Mouse (Mus musculus) macrophage (primary cell): ENCODE results near the gene Elmsan1. TPM values are rescaled to one million over a fixed set of nuclear protein-coding genes. Genes with fewer than 3 reads are reported as not detected.

Experiments used
- H3K27ac ChIP-seq: fragments of 350-480 bp; formaldehyde crosslinking; 2 replicates; pipeline ENCODE4 v1.9.0; 2021
- H3K36me3 ChIP-seq: fragments of 350-480 bp; formaldehyde crosslinking; 2 replicates; pipeline ENCODE4 v1.9.0; 2021; ENCODE audit errors: inconsistent target
- H3K4me3 ChIP-seq: fragments of 350-480 bp; formaldehyde crosslinking; 2 replicates; pipeline ENCODE4 v1.9.0; 2021; ENCODE audit errors: inconsistent target
- H3K79me2 ChIP-seq: fragments of 350-480 bp; formaldehyde crosslinking; 2 replicates; pipeline ENCODE4 v1.9.0; 2021; ENCODE audit errors: inconsistent target
- WGBS: methylation state at CpG from one replicate; pipeline ENCODE4 v1.1.7; 2026; ENCODE audit warnings: inconsistent platforms; ENCODE audit not compliant: missing documents; 5-methylcytosine and 5-hydroxymethylcytosine counted together
- polyA plus RNA-seq: library from polyadenylated mRNA; stranded (reverse); fragments of 250-400 nt; gene quantifications from 3 replicates; pipeline ENCODE4 v1.2.4, GENCODE M21; 2018; ENCODE audit warnings: inconsistent platforms

Gene Elmsan1
- polyA plus RNA-seq, 1 experiment from 2014 or later, result 11.0 TPM

DNA sequence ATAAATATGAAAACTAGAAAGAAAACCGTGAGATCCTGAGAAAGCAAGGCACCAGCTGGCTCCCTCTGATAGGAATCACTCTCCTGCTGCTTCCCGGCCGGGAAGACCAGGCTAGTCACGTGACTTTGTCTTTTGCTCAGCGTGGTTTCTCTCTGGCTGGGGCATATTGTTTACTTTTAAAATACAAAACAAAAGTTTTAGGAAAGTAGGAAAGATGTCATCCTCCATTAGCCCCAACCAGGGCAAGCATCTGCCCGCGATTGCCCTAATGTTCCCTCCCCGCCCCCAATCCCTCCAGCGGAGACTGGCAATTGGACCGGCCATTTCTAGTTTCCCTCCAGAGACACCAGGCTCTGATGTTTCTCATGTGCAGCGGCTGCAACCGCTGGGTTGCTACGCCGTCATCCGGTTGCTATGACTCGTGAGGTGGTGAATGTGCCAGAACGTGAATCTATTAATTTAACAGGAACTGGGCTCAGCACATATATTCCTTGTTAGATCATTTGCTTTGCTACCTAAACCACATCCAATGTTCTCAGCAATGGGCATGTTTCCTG, 3.8 kb upstream of the Elmsan1 start:
- 0 out of 2 replicates have a peak overlapping the region, but pooled peaks have one; percentile 13 for H3K27ac ChIP-seq
- WGBS, result 12% methylated on average over 17 of the region's 17 CpGs

DNA sequence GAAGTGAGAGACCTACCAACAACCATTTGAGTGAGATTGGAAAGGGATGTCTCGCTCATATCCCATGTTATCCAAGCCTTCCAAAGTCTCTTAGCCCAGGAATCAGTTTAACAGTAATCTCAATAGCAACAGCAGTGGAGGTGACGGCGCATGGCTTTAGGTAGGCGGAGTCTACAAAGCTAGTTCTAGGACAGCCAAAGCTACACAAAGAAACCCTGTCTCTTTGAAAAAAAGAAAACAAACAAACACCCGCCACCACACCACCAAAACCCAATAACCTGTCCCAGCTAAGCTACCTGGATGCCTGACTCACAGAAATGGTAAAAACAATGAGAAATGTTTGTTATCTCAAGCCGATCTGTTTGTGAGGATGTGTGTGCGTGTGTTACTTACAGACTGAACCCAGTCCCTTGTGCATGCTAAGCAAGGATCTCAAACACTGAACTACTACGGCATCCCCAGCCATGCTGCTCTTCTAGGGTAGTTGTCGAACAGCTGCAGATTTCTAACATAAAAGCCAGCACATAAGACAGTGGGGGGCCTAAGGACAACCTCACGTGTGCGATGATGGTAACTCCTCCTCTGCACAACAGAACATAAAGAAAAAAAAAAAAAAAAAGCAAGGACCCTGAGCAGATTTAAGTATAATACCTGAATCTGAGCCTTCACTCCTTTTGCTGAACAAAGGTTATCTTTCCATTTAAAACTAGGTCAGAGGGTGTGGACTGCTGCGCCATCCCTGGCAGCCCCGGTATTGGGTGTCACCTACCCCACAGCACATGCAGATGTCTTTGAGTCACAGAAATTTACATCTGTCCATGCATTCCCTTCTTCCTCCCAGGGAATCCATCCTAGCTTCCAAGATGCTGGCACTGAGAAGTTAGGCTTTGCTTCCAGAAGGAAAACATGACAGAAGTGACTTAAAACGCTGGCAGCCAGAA, 2.5 kb upstream of the Elmsan1 start:
- H3K36me3 ChIP-seq, result no peaks in the 10 kb centered on the region
- H3K27ac ChIP-seq, result no peak overlapping the region
- H3K4me3 ChIP-seq, result no peak overlapping the region
- H3K79me2 ChIP-seq, result peaks cover 10% of the 10 kb centered on the region
- WGBS, result 93% methylated on average over 14 of the region's 14 CpGs

More for the DNA sequence above, 3.8 kb upstream of the Elmsan1 start:
- H3K79me2 ChIP-seq, result no peaks in the 10 kb centered on the region
- peak overlapping the region; percentile 14 for H3K4me3 ChIP-seq
- no peaks in the 10 kb centered on the region for H3K36me3 ChIP-seq

DNA sequence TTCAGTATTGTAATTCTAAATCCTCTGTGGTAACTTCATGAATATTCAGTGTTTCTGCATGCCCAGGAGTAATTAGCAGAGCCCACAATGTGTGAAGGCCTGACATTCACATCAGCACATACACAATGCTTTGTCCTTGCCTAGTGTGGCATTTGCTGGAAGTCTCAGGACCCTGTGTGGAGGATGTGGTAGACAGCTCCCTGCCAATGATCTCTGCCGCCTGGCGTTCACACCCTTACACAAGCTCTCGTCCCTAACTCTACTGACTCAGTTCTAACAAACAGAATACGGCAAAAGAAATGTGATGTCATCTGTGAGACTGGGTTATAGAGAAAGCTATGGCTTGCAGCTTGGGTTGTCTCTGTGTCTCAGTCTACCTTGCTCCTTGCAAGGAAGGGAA, 1.8 kb upstream of the Elmsan1 start:
- H3K27ac ChIP-seq, result no peak overlapping the region
- 82% methylated on average over 4 of the region's 4 CpGs for WGBS

DNA sequence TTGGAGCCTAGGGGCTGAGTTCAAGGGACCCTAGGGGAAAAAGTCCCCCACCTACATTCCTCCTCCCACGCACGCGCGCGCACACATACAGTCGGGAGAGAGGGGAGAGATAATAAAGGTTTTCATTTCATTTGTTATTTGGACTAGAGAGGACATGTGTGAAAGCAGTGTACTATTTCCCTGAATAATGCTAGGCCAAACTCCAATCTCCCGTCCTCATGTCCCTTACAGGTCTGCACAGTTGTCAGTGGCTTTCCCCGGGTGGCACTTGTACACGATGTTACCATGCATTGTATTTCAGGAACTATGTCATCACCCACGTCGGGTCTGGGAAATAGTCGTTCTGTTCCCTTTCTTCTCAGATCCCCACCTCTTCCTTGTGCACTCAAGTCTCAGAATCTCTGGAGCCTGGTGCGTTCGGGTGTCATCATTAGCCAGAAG, 460 bp upstream of the Elmsan1 start:
- WGBS, result 2% methylated on average over 14 of the region's 14 CpGs
- Histone ChIP-seq H3K79me2 (peaks cover 31% of the 10 kb centered on the region), H3K27ac (peak overlapping the region; percentile 66), H3K4me3 (peak overlapping the region; percentile 40), H3K36me3 (0 out of 2 replicates have a peak, but pooled peaks cover 4% of the 10 kb centered on the region)

More for the DNA sequence above, 1.8 kb upstream of the Elmsan1 start:
- H3K36me3 ChIP-seq, result no peaks in the 10 kb centered on the region
- no peak overlapping the region for H3K4me3 ChIP-seq
- H3K79me2 ChIP-seq, result peaks cover 17% of the 10 kb centered on the region

DNA sequence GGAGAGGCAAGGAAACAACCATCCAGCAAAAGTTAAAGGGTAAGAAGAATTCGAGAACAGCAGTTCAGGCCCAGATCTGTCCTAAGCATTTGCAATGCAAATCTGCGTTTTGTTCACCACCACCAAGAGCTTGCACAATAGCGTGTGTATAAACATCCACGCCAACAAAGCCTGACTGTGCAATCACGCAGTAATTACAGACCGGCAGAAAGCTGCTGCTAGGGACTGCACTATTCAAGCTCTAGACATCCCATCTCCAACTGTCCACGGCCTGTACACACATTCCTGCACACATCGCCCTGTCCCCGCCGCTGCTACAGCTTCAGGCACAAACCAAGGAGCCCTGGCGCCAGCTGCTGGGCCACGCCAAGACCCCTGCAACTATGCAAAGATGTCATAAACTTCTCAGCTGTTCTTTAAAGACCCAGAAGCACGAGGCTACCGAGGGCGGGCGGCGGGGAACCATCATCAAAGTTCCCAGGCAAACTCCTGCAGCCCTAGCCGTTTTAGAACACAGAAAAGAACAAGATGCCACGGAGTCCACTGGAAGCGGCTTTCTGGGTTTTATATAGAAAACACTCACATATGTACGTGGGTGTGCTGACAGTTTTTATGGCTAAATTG, 1.1 kb downstream of the Elmsan1 start:
- Histone ChIP-seq H3K36me3 (0 out of 2 replicates have a peak, but pooled peaks cover 8% of the 10 kb centered on the region), H3K79me2 (peaks cover 46% of the 10 kb centered on the region), H3K4me3 (peak overlapping the region; percentile 47), H3K27ac (peak overlapping the region; percentile 66)
- 3% methylated on average over 21 of the region's 21 CpGs for WGBS

DNA sequence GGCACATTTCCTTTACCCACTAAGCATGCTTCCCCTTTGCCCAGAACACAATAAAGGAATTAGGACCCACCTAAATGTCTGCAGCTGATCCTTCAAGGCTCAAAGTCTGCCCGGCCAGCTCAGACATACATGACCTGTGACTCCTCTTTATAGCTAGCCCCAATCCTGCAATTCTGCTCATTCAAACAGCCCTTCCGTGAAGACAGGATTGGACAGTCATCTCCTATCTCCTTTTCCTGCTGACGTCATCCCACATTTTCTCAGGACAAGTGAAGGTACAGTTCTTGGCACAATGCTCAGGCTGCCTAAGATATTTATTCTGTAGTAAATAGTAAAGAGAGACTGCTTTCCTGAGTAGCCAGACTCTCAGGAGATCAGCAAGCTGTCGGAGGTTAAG, 1.6 kb downstream of the Elmsan1 start:
- 18% methylated on average over 4 of the region's 4 CpGs for WGBS
- Histone ChIP-seq H3K79me2 (peaks cover 51% of the 10 kb centered on the region), H3K27ac (peak overlapping the region; percentile 66), H3K36me3 (0 out of 2 replicates have a peak, but pooled peaks cover 8% of the 10 kb centered on the region), H3K4me3 (peak overlapping the region; percentile 47)

DNA sequence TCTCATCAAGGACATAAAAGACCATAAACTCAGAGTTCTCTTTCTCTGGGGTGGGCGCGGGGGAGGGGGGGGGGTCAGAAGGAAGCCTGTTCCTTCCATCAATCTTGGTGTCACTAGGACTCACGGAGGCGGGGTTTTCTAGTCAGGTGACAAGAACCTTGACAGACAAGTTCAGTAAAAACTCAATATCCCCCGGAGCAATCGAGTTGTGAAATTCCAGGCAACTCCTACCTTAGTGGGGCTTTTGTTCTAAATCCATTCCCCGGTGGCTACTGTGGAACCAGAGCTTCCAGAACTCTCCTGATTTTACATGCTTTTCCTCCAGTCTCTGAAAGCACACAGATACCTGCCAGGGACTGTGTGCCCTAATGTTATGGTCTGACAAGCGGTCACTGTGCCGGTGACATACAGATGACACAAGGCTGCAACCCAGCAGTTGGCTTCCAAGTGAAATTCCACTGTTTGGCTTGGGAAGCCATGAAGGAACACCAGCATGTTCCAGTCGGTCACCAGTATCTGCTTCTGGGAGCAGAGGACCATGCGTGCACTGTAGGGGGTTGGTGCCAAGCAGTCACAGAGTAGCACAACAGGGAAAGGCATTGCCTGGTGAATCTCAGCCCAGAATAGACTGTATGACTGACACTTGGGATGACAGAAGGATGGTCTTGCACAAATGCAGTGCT, 2.8 kb downstream of the Elmsan1 start:
- WGBS, result 92% methylated on average over 11 of the region's 11 CpGs
- Histone ChIP-seq H3K36me3 (0 out of 2 replicates have a peak, but pooled peaks cover 8% of the 10 kb centered on the region), H3K79me2 (peaks cover 64% of the 10 kb centered on the region), H3K27ac (no peak overlapping the region), H3K4me3 (no peak overlapping the region)

DNA sequence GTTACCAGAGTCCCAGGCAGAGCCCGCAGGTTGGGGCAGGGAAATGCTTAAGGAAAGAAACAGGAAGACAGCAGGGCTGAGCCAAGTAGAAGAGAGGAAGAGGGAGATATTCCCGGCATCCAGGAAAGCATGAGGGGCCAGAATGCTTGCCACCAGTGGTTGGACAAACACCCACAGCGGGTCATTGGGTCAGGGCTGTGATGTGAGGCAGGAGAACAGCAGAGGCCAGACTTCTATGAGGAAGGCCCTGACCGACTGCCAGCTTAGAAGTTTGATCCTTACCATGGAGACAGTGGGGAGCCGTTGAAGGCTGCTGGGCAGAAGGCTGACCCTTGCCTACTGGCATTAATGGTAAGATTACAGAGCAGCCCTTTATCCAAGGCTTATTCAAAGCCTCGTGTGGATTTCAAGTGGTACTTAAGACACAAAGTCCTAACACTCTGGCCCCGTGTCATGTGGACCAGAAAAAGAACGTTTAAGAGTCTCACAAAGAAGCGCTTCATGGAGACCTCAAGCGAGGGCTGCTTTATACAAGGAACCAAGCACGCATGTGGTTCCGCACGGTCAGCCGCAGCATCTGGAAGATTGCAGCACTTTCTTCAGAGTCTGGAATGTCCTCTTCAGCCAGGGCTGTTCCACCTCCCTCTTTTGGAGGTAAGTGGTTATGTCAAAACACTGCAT, 4.0 kb downstream of the Elmsan1 start:
- Histone ChIP-seq H3K36me3 (0 out of 2 replicates have a peak, but pooled peaks cover 8% of the 10 kb centered on the region), H3K4me3 (no peak overlapping the region), H3K79me2 (peaks cover 76% of the 10 kb centered on the region), H3K27ac (no peak overlapping the region)
- 93% methylated on average over 14 of the region's 14 CpGs for WGBS

DNA sequence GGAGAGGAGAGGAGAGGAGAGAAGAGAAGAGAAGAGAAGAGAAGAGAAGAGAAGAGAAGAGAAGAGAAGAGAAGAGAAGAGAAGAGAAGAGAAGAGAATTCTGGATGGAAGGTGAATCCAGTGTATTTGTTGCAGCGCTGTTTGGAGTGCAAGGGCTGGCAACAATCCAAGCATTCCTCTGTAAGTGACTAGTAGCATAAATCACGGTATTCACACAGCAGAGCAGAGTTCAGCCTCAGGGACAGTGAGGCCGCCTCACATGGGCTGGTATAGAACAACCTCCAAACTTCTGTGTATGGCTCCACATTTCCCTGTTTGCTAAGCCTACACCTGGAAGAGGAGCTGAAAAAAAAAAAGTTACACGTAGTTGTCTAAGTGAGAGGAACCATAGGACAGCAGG, 6.4 kb downstream of the Elmsan1 start:
- Histone ChIP-seq H3K36me3 (0 out of 2 replicates have a peak, but pooled peaks cover 8% of the 10 kb centered on the region), H3K27ac (no peak overlapping the region), H3K4me3 (no peak overlapping the region), H3K79me2 (peaks cover 100% of the 10 kb centered on the region)
- WGBS, result 85% methylated on average over 4 of the region's 4 CpGs

DNA sequence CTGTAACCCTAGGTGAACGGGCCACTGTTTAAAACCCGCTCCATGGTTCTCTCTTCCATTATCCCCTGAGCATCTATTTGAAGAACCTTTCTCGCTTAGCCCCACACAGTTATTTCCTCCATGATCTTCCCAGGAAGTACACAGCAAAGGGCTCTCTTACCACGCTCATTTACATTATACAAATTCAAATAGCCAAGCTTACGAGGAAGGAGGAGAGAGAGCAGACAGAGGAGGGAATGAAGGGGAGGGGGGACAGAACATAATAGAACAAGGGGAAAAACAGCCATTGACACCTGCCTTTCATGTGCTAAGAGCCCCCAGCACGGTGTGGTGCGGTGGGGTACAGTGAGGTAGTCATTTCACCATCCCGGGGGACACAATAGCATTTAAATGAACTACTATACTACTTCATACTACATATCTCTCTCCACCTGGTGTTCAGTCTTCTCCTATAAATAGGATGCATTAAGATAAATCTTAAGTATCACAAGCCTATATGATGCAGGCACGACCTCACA, 7.6 kb downstream of the Elmsan1 start:
- WGBS, result 86% methylated on average over 8 of the region's 9 CpGs
- 0 out of 2 replicates have a peak, but pooled peaks cover 8% of the 10 kb centered on the region for H3K36me3 ChIP-seq
- no peak overlapping the region for H3K27ac ChIP-seq
- peaks cover 100% of the 10 kb centered on the region for H3K79me2 ChIP-seq
- no peak overlapping the region for H3K4me3 ChIP-seq

DNA sequence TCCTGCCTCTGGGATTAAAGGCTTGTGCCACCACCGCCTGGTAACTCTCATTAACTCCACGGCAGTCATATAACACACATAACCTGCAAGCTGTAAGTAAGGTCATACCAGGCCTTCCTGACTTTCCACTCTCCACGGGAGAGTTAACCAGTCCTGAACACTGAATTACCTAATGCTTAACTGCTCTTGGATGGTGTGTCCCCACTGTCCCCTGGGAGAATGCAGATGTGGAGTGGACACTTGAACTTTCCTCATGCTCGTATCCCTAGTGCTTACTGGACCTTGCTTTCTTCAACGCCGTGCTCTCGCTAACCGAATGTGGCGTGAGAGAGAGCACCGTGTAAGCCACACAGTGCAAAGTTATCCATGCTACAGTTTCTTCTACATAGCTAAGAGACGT, 8.4 kb downstream of the Elmsan1 start:
- 96% methylated on average over 11 of the region's 11 CpGs for WGBS
- no peak overlapping the region for H3K27ac ChIP-seq
- peaks cover 100% of the 10 kb centered on the region for H3K79me2 ChIP-seq
- H3K4me3 ChIP-seq, result no peak overlapping the region
- H3K36me3 ChIP-seq, result 0 out of 2 replicates have a peak, but pooled peaks cover 8% of the 10 kb centered on the region

DNA sequence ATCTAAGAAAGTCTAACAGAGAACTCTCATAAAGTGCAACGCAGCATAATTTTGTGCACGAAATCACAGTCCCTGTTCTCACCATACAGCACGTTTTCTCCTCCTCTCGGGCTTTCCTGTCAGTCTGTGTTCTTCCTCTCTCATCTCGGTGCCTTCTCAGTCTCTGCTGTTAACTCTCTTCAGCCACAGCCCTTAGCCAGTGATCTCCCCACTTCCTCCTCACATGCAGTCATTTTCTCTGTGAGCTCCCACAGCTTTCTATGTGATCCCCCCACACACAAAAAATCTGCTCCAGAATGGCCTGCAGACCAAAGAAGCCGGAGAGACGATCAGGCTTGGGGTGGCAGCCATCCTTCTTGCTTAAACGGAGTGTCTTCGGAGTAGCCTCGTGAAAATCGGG, 9.6 kb downstream of the Elmsan1 start:
- 51% methylated on average over 10 of the region's 11 CpGs for WGBS
- Histone ChIP-seq H3K36me3 (0 out of 2 replicates have a peak, but pooled peaks cover 4% of the 10 kb centered on the region), H3K79me2 (peaks cover 100% of the 10 kb centered on the region), H3K27ac (no peak overlapping the region), H3K4me3 (no peak overlapping the region)

DNA sequence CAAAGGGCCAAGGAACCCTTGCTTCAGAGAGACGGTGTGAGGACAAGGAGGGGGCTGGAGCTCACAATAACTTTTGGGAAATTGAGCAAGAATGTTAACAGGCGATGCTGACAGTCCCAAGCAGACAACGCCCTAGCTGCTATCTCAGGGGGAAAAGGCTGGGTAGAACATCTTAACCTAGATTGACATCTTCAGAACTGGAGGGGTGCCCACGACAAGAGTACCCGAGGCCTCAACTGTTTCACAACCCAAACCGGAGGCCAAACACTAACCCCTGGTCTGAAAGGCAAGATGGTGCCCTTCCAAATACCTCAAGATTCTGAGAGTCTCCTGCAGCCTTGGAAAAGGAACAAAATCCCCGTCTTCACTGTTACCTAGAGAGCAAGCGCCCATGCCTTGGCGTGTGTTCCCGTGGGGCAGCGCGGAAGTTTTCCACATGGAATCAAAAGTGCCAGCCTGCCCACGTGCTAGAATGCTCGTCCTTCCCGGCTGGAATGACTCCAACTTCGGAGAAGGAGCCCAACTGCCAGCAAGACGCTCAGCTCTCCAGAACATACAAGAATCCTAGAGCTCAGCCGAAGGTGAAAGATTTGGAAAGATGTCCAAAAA, 11.4 kb downstream of the Elmsan1 start:
- WGBS, result 77% methylated on average over 18 of the region's 18 CpGs
- H3K4me3 ChIP-seq, result no peak overlapping the region
- H3K27ac ChIP-seq, result no peak overlapping the region
- peaks cover 100% of the 10 kb centered on the region for H3K79me2 ChIP-seq
- no peaks in the 10 kb centered on the region for H3K36me3 ChIP-seq
